Mouse (Mus musculus): ENCODE data around the gene Atg3.

Gene Atg3

GRCm38 (mm10) chr16:45158522-45159388 is at the start of gene Atg3, which contains the start of gene Slc35a5:
Gene Atg3 (plus strand): TSS chr16:45158785.
Gene Slc35a5 (minus strand): TSS chr16:45158706.
- DNase-seq (ENCODE audit: low spot score): peak; percentile 90

GRCm38 (mm10) chr16:45110498-45110897 is 48.1 kb upstream of the Atg3 start:
- DNase-seq (ENCODE audit: low spot score): no peak

DNA sequence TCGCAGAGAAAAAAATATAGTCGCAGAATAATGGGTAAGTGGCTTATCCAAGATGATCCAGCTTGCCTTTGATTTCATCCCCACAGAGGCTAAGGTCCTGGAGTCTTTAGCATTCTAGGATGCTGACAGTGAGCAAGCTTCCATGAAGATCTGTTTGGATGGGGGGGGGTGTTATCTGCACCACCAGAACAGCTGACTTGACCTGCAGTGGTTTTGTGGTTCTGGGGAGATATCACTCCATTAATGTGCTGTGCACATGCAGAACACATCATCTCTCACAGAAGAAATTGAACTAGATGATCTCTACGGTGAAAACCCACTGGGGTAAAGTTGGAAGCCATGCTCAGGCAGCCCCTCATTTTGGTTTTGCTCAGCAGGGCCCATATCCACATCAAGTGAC is 41.4 kb upstream of the Atg3 start:
- DNase-seq (ENCODE audit: low spot score): no peak

DNA sequence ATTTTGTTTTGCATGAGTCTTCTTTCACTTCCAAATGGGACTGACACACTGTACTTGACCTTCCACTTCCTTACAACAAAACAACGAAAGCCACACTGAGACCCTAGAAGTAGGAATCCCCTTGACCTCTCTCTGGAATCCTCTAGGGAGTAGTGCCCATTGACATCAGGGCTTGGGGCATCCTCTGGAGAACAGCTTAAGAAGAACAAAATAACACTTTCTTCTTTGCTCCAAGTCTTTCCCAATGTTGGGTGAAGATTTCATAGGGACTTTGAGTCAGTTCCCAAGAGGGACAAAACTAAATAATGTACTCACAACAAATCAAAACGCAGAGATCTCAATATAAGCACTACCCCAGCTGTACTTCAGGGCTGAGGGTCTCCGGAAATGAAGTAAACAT is 39.8 kb upstream of the Atg3 start:
- no peak for DNase-seq (ENCODE audit: low spot score)

- DNase-seq (ENCODE audit: low spot score): no peak
These were observed 37.6 kb upstream of the Atg3 start for GRCm38 (mm10) chr16:45120844-45121425.

- no peak for DNase-seq (ENCODE audit: low spot score)
These were observed 36.0 kb upstream of the Atg3 start for GRCm38 (mm10) chr16:45122571-45122970.

DNA sequence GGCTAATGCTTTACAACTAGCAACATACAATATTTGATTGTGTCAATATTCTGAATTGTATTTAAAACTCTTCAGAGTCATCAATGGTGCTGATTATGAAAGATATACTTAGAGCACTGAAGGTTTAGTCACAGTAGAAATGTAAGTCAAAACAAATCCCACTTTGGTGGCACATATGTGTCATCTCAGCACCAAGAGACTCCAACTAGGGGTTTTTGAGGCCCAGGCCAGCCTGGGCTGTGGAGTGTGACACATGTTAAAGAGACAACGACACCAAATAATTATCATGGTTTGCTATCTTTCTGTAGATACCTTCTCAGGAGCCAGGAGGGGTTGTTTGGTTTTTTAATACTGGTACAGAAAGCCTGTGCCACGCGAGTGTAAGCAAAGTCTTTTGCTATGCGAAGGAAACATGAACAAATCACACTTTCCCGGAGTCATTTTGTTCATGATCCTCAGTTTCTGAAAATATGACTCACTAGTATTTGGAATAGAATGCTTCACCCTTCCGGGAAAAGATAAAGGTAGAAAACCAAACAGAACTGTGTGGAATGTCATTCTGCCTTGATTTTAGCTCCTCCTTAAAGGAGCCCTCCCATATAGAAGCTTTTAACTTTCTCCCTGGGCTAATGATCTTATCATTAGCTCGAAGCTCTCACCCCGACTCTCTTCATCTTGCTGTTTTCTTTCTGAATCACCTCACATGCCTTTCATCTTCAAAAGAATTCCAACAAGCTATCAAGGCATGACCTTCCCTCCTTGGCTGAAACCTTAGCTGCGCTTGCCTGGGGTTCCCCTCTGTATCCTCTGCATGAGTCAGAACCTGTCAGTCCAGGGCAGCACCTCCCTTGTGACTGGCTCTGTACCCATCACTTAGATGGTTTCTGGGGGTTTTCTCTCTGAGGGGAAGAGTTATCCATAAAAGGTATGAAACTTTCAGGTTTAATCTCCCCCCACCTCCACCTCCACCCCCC is 34.1 kb upstream of the Atg3 start:
- no peak for DNase-seq (ENCODE audit: low spot score)

GRCm38 (mm10) chr16:45127936-45128710 is 30.5 kb upstream of the Atg3 start:
- no peak for DNase-seq (ENCODE audit: low spot score)

DNA sequence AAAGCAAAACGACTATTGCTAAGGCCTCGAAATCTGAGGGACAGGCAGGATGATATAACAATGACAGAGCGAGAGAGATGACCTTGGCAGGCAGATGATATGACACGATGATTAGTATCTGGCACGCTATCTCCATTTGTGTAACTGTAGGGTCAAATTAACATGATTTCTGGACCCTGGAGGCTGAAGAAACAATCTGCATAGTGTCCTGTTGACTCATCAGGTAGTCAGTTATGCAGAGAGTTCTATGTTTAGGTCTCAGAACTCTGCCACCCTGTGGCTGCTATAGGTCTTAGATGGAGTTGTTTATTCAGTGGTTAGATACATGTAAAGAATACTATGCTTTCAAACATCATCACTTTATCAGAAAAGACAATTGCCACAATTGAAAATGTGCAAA is 16.9 kb upstream of the Atg3 start:
- DNase-seq (ENCODE audit: low spot score): no peak

- no peak for DNase-seq (ENCODE audit: low spot score)
These were observed 16.0 kb upstream of the Atg3 start for GRCm38 (mm10) chr16:45142565-45142964.

- no peak for DNase-seq (ENCODE audit: low spot score)
These were observed 13.5 kb upstream of the Atg3 start for GRCm38 (mm10) chr16:45145119-45145518.

GRCm38 (mm10) chr16:45148488-45149082 is 10.0 kb upstream of the Atg3 start:
- no peak for DNase-seq (ENCODE audit: low spot score)

GRCm38 (mm10) chr16:45154741-45155250 is 3.8 kb upstream of the Atg3 start:
- no peak for DNase-seq (ENCODE audit: low spot score)

DNA sequence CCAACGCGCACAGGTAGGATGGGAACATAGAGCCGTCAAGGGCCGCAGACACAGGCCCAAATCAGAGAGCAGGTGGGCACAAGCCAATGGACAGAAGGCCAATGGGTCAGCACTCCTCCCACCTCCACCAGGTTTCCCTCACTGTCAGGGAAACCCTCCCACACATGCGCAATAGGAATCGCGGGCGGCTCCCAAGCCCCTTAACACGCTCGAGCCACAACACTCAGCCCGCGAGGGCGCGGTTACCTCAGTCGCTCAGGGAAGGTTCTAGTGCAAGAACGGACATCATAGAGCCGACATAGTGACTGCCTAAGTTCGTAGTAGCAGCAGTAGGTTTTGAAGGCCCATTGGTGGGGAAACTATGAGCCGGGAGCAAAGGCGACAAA is 456 bp upstream of the Atg3 start:
- no peak for DNase-seq (ENCODE audit: low spot score)

- no peak for DNase-seq (ENCODE audit: low spot score)
These were observed 768 bp downstream of the Atg3 start for GRCm38 (mm10) chr16:45159389-45159716.

DNA sequence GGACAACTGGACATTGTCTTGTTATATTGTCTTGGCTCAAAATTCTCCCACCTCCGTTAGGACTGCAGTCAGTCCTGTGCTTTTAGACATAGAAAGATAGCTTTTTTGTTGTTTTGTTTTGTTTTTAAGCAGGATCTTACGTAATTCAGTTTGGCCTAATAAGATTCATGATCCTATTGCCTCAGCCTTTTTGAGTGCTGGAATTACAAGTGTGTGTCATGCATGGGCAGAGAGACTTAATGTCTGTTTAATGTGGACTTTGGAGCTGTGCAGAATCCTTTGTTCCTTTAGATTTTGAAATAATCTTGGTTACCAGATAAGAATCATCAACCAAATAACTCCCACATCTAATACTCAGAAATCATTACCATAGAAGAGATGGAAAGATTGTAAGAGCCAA is 20.0 kb downstream of the Atg3 start:
- no peak for DNase-seq (ENCODE audit: low spot score)

DNA sequence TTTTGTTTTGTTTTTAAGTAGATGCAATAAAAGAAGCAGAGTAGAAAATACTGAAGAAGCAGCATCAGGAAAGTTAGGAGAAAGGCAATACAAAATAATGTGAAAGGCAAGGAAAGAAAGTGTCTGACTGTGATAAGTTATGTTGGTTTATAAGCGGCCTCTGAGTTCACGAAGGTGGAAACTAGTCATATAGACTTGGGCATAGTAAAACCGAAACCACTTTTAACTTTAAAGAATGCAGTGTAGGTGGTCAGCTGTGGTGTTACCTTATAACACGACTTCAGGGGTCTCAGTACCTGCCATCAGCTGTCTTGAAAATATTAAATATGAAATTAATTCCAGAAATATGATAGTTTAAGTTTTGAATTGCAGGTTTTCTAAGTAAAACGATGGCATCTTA is 23.2 kb downstream of the Atg3 start:
- no peak for DNase-seq (ENCODE audit: low spot score)

DNA sequence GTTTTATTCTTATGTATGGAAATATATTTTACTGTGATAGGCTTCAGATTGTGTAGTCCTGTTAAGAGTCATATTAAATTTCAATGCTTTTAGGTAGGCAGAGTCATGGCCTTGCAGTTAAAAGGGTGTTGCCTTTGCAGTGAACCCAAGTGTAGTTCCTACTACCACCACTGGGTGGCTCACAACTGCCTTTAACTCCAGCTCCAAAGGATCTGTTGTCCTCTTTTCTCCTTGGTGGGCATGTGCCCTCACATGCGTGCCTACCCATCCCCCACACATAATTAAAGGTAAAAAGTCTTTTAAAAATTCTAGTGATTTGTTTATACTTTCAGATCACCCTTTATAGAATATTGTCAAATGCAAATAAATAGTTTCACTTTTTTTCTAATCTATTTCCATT is 34.0 kb downstream of the Atg3 start:
- DNase-seq (ENCODE audit: low spot score): peak; percentile 37

DNA sequence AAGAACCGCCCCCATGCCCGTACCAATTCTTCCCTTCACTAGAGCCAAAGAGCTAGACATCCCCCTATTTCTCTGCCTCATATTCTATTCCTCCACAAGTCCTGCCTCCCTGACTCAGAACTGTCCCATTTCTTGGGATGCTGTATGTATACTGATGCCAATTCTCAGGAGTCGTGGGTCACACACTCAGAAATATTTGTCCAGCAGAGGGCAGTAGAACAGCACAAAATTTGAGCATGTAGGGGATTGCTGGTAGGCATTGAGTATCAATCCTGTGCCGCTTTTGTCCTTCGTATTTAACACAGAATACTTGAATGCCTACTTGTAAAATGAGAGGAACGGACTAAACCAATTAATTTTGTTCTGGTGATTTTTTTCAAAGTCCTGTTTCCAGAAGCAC is 38.2 kb downstream of the Atg3 start:
- DNase-seq (ENCODE audit: low spot score): peak; percentile 36

GRCm38 (mm10) chr16:45201395-45201794 is 42.8 kb downstream of the Atg3 start:
- DNase-seq (ENCODE audit: low spot score): no peak

- no peak for DNase-seq (ENCODE audit: low spot score)
These were observed 45.9 kb downstream of the Atg3 start for GRCm38 (mm10) chr16:45204438-45204837.

Data from spleen, adult 12 weeks (tissue).